Mouse (Mus musculus) embryo, embryonic 11 days (tissue): ENCODE results near the gene Gm11111.

Experiments used
- DNase-seq: peaks from one replicate; pipeline ENCODE4 v3.0.0-alpha.2; 2015

Gm11111 gene

DNA sequence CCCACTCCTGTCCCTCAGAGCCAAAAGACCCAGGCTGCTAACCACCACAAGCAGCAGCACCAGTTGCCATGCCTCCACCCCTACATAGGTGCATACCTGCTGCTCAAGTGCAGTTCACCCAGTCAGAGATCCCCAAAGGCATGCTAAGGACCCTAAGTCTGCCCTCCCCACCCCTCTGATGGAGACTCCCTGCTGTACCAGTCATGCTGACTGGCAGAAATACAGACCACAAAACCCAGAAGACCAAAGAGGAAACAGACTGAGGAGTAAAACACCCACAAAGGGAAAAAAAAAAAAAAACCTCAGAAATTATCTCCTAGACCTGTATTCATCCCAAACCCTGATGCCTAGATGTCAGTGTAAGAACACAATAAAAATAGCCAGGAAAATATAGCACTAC, 33.4 kb downstream of the Gm11111 start:
- no peak for DNase-seq
